8 mouse cellular contexts compared by ENCODE assay signal in the genomic region with DNA sequence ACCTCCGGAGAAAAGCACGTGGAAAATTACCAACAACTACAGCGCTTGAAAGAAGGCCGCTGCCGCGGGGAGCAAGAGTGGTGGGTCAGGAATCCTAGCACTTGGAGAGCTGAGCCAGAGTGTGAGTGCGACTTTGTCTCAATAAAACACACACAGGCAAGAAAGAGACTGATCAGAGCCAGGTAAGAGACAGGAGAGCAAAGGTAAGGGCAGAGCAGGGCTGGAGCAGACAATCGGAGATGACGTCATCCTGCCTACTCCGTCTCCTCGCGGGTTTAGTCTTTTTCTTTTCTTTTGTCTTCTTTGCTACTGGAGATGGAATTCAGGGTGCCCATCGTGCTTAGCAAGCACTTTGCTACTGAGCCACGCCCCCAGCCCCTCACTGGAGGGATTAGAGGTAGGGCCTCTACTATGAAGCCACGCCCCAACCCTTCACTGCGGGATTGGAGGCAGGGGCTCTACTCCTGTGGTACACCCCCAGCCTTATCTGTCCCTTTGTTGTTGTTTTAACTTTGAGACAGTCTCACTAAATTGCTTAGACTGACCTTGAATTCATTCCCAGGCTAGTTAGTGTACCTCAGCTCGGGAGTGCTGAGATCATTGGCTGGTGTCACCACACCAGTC. TPM values are rescaled to one million over a fixed set of nuclear protein-coding genes. Genes with fewer than 3 reads are reported as not detected.
DNase-seq lines count a peak whose midpoint lies in the region; ATAC-seq and TF ChIP-seq lines count a peak whose summit lies in the region.

No protein-coding gene starts in this region.

- peaks cover 16% of the 10 kb centered on the region for H3K4me1 ChIP-seq in heart, embryonic 10.5 days
- no peaks in the 10 kb centered on the region for H3K4me1 ChIP-seq in hindbrain, postnatal 0 days (ENCODE audit: insufficient read depth, low read length)
- H3K4me1 ChIP-seq in midbrain, embryonic 14.5 days (ENCODE audit: control insufficient read depth, insufficient read depth, low read length): no peaks in the 10 kb centered on the region

- peak overlapping the region; percentile 43 for H3K4me3 ChIP-seq in heart, embryonic 10.5 days
- no peak overlapping the region for H3K4me3 ChIP-seq in hindbrain, postnatal 0 days (ENCODE audit: low read length)
- H3K4me3 ChIP-seq in midbrain, embryonic 14.5 days (replicated peaks; ENCODE audit: low read depth, low read length): no peak overlapping the region

- no peaks in the 10 kb centered on the region for H3K27me3 ChIP-seq in heart, embryonic 10.5 days (ENCODE audit: insufficient read depth, poor library complexity, severe bottlenecking)
- no peaks in the 10 kb centered on the region for H3K27me3 ChIP-seq in hindbrain, postnatal 0 days (ENCODE audit: insufficient read depth, low read length)
- no peaks in the 10 kb centered on the region for H3K27me3 ChIP-seq in midbrain, embryonic 14.5 days (ENCODE audit: control insufficient read depth, insufficient read depth, low read length)

- no peaks in the 10 kb centered on the region for H3K9me3 ChIP-seq in heart, embryonic 10.5 days
- H3K9me3 ChIP-seq in hindbrain, postnatal 0 days (ENCODE audit: low read length): no peaks in the 10 kb centered on the region
- H3K9me3 ChIP-seq in midbrain, embryonic 14.5 days (ENCODE audit: control insufficient read depth, low read length): no peaks in the 10 kb centered on the region

- ATAC-seq in hindbrain, postnatal 0 days: peak; percentile 47; the same call in 1 of the 2 replicates
- no peak for ATAC-seq in midbrain, embryonic 14.5 days (ENCODE audit: low FRiP score, low TSS enrichment)
- no peak for ATAC-seq in megakaryocyte progenitor cell, adult 5-6 weeks (replicated peaks; ENCODE audit: poor library complexity)

- H3K4me2 ChIP-seq in hindbrain, postnatal 0 days (ENCODE audit: low read depth, low read length): peak overlapping the region; percentile 11
- peak overlapping the region; percentile 32 for H3K4me2 ChIP-seq in midbrain, embryonic 14.5 days (ENCODE audit: low read length)

- H3K36me3 ChIP-seq in heart, embryonic 10.5 days: no peaks in the 10 kb centered on the region
- no peaks in the 10 kb centered on the region for H3K36me3 ChIP-seq in hindbrain, postnatal 0 days (ENCODE audit: insufficient read depth, low read length)
- no peaks in the 10 kb centered on the region for H3K36me3 ChIP-seq in midbrain, embryonic 14.5 days (ENCODE audit: control insufficient read depth, insufficient read depth, low read length)

- DNase-seq in heart, embryonic 10.5 days (ENCODE audit: low spot score): no peak
- no peak for DNase-seq in heart, postnatal 4 days
- peak; percentile 33 for DNase-seq in brain, adult 2 months (ENCODE audit: low read depth, low spot score)
- DNase-seq in hindbrain, postnatal 0 days (ENCODE audit: low spot score): peak; percentile 24
- DNase-seq in midbrain, embryonic 14.5 days: peak; percentile 50
- DNase-seq in cerebellum, postnatal 25 days: no peak
- no peak for DNase-seq in spleen, postnatal 36 days (ENCODE audit: low spot score in 2 of 2)

- H3K9ac ChIP-seq in hindbrain, postnatal 0 days (replicated peaks; ENCODE audit: low read length): no peak overlapping the region
- H3K9ac ChIP-seq in midbrain, embryonic 14.5 days (replicated peaks; ENCODE audit: low read length): no peak overlapping the region; the same call in 1 of the 2 replicates

- 23% methylated on average over 17 of the region's 17 CpGs for WGBS in heart, embryonic 10.5 days
- 25% methylated on average over 17 of the region's 17 CpGs for WGBS in hindbrain, postnatal 0 days
- 29% methylated on average over 17 of the region's 17 CpGs for WGBS in midbrain, embryonic 14.5 days

- H3K27ac ChIP-seq in heart, embryonic 10.5 days: peak overlapping the region; percentile 60
- no peak overlapping the region for H3K27ac ChIP-seq in hindbrain, postnatal 0 days
- H3K27ac ChIP-seq in midbrain, embryonic 14.5 days (replicated peaks; ENCODE audit: low read depth, low read length): no peak overlapping the region

- no peak for TF ChIP-seq CTCF in hindbrain, postnatal 0 days (IDR thresholded peaks at IDR 0.05; ENCODE audit: low read depth)

RNA-seq across cellular contexts. Expression of a gene that starts 11.7 kb away (rescaled TPM):
- polyA plus RNA-seq in heart, embryonic 10.5 days (2016; fragmentation: Nextera tagmentation; extraction: Ambion mirVana): 1.1 and 1.3 TPM in 2 replicates
- not detected for total RNA-seq in heart, postnatal 4 days (2021)
- total RNA-seq in hindbrain, postnatal 0 days (2014; rRNA removed): 0.32 TPM in 1 of 2 replicates, not detected in the other
- polyA plus RNA-seq in hindbrain, postnatal 0 days (2015; fragmentation: Nextera tagmentation; extraction: Ambion mirVana): 0.15 and 0.67 TPM in 2 replicates
- polyA plus RNA-seq in midbrain, embryonic 14.5 days (2014; fragmentation: Nextera tagmentation; extraction: Ambion mirVana): 0.11 and 0.12 TPM in 2 replicates
- not detected in 2 replicates for total RNA-seq in megakaryocyte progenitor cell, adult 5-6 weeks (2015)
- total RNA-seq in megakaryocyte progenitor cell, adult 5-6 weeks (2017): not detected in 2 replicates

RNA-seq across cellular contexts. Expression of a gene that starts 14.8 kb away (rescaled TPM):
- polyA plus RNA-seq in heart, embryonic 10.5 days (2016; fragmentation: Nextera tagmentation; extraction: Ambion mirVana): 1.9 and 2.3 TPM in 2 replicates
- total RNA-seq in heart, postnatal 4 days (2021): 10 to 100 TPM in 1 of 2 experiments, 1 to 10 TPM in 1; 8.8 to 11.7 TPM
- 3.3 and 3.6 TPM in 2 replicates for total RNA-seq in hindbrain, postnatal 0 days (2014; rRNA removed)
- polyA plus RNA-seq in hindbrain, postnatal 0 days (2015; fragmentation: Nextera tagmentation; extraction: Ambion mirVana): 2.9 and 3.9 TPM in 2 replicates
- 3.0 and 4.3 TPM in 2 replicates for polyA plus RNA-seq in midbrain, embryonic 14.5 days (2014; fragmentation: Nextera tagmentation; extraction: Ambion mirVana)
- total RNA-seq in megakaryocyte progenitor cell, adult 5-6 weeks (2015): 0.64 TPM in 1 of 2 replicates, not detected in the other
- 0.12 TPM in 1 of 2 replicates, not detected in the other for total RNA-seq in megakaryocyte progenitor cell, adult 5-6 weeks (2017)

RNA-seq across cellular contexts. Expression of a gene that starts 27.2 kb away (rescaled TPM):
- 17.6 and 20.5 TPM in 2 replicates for polyA plus RNA-seq in heart, embryonic 10.5 days (2016; fragmentation: Nextera tagmentation; extraction: Ambion mirVana)
- total RNA-seq in heart, postnatal 4 days (2021): 10 to 100 TPM; 50.0 to 50.5 TPM
- total RNA-seq in hindbrain, postnatal 0 days (2014; rRNA removed): 36.4 and 39.8 TPM in 2 replicates
- 18.7 TPM in 2 replicates for polyA plus RNA-seq in hindbrain, postnatal 0 days (2015; fragmentation: Nextera tagmentation; extraction: Ambion mirVana)
- polyA plus RNA-seq in midbrain, embryonic 14.5 days (2014; fragmentation: Nextera tagmentation; extraction: Ambion mirVana): 12.3 and 14.9 TPM in 2 replicates
- 0.10 TPM in 1 of 2 replicates, not detected in the other for total RNA-seq in megakaryocyte progenitor cell, adult 5-6 weeks (2015)
- 0.08 TPM in 1 of 2 replicates, not detected in the other for total RNA-seq in megakaryocyte progenitor cell, adult 5-6 weeks (2017)

RNA-seq across cellular contexts. Expression of a gene that starts 29.3 kb away (rescaled TPM):
- polyA plus RNA-seq in heart, embryonic 10.5 days (2016; fragmentation: Nextera tagmentation; extraction: Ambion mirVana): 0.13 and 0.14 TPM in 2 replicates
- total RNA-seq in heart, postnatal 4 days (2021): not detected
- total RNA-seq in hindbrain, postnatal 0 days (2014; rRNA removed): 0.94 TPM in 1 of 2 replicates, not detected in the other
- 0.68 and 0.80 TPM in 2 replicates for polyA plus RNA-seq in hindbrain, postnatal 0 days (2015; fragmentation: Nextera tagmentation; extraction: Ambion mirVana)
- polyA plus RNA-seq in midbrain, embryonic 14.5 days (2014; fragmentation: Nextera tagmentation; extraction: Ambion mirVana): 0.30 TPM in 1 of 2 replicates, not detected in the other
- not detected in 2 replicates for total RNA-seq in megakaryocyte progenitor cell, adult 5-6 weeks (2015)
- not detected in 2 replicates for total RNA-seq in megakaryocyte progenitor cell, adult 5-6 weeks (2017)

RNA-seq across cellular contexts. Expression of a gene that starts 32.9 kb away (rescaled TPM):
- 0.25 and 0.49 TPM in 2 replicates for polyA plus RNA-seq in heart, embryonic 10.5 days (2016; fragmentation: Nextera tagmentation; extraction: Ambion mirVana)
- total RNA-seq in heart, postnatal 4 days (2021): under 1 TPM; 0.56 to 0.60 TPM
- 0.10 and 0.54 TPM in 2 replicates for total RNA-seq in hindbrain, postnatal 0 days (2014; rRNA removed)
- 0.10 TPM in 1 of 2 replicates, not detected in the other for polyA plus RNA-seq in hindbrain, postnatal 0 days (2015; fragmentation: Nextera tagmentation; extraction: Ambion mirVana)
- not detected in 2 replicates for polyA plus RNA-seq in midbrain, embryonic 14.5 days (2014; fragmentation: Nextera tagmentation; extraction: Ambion mirVana)
- total RNA-seq in megakaryocyte progenitor cell, adult 5-6 weeks (2015): 0.32 TPM in 1 of 2 replicates, not detected in the other
- total RNA-seq in megakaryocyte progenitor cell, adult 5-6 weeks (2017): 0.24 TPM in 1 of 2 replicates, not detected in the other

Comparison
In these comparisons a context has a peak if more than half of its experiments do, and no peak if none do; other contexts are left out.
1. DNase-seq: peak in brain, adult 2 months (single experiment), hindbrain, postnatal 0 days (single experiment) and midbrain, embryonic 14.5 days (single experiment); none in heart, embryonic 10.5 days (single experiment), heart, postnatal 4 days (single experiment), cerebellum, postnatal 25 days (0 of 2) and spleen, postnatal 36 days (0 of 2).
2. RNA of a gene that starts 27.2 kb away (total RNA-seq): 50.0 to 50.5 TPM in heart, postnatal 4 days and 36.4 to 39.8 TPM in hindbrain, postnatal 0 days; 0.08 to 0.10 TPM in megakaryocyte progenitor cell, adult 5-6 weeks; every median in the first group is over 10 times any median in the second.